Mouse (Mus musculus) heart, embryonic 11.5 days (tissue): ENCODE results near the gene Acin1. TPM values are rescaled to one million over a fixed set of nuclear protein-coding genes. Genes with fewer than 3 reads are reported as not detected.

Experiments
- ATAC-seq: fragments of 200-750 bp; cut with Nextera tagmentation; replicated peaks from 2 replicates; pipeline ENCODE4 v1.8.0; 2017; ENCODE audit warnings: moderate library complexity; ENCODE audit not compliant: insufficient number of reproducible peaks, low FRiP score, low TSS enrichment
- H3K27ac ChIP-seq: fragments of 300-500 bp; sonication (generic); 2 replicates; pipeline ENCODE4 v1.5.1; 2014; ENCODE audit warnings: mild to moderate bottlenecking, low read depth, low read length
- H3K27me3 ChIP-seq: fragments of 300-500 bp; sonication (generic); 2 replicates; pipeline ENCODE4 v1.6.1; 2014; ENCODE audit warnings: mild to moderate bottlenecking, low read length, mixed read lengths; ENCODE audit not compliant: control insufficient read depth, insufficient read depth
- H3K36me3 ChIP-seq: fragments of 300-500 bp; sonication (generic); 2 replicates; pipeline ENCODE4 v1.6.1; 2014; ENCODE audit warnings: mild to moderate bottlenecking, low read length, moderate library complexity, mixed read lengths; ENCODE audit not compliant: control insufficient read depth, insufficient read depth
- H3K4me1 ChIP-seq: fragments of 300-500 bp; sonication (generic); 2 replicates; pipeline ENCODE4 v1.6.1; 2014; ENCODE audit warnings: low read length; ENCODE audit not compliant: control insufficient read depth, insufficient read depth
- H3K4me2 ChIP-seq: fragments of 300-500 bp; sonication (generic); 2 replicates; pipeline ENCODE4 v1.6.1; 2014; ENCODE audit warnings: mild to moderate bottlenecking, moderate library complexity
- H3K4me3 ChIP-seq: fragments of 300-500 bp; sonication (generic); 2 replicates; pipeline ENCODE4 v1.5.1; 2014; ENCODE audit warnings: low read depth, low read length
- H3K9ac ChIP-seq: fragments of 300-500 bp; sonication (generic); 2 replicates; pipeline ENCODE4 v1.6.1; 2014; ENCODE audit warnings: mild to moderate bottlenecking, low read depth, low read length, moderate library complexity
- H3K9me3 ChIP-seq: fragments of 300-500 bp; sonication (generic); replicated peaks from 2 replicates; pipeline ENCODE4 v1.6.1; 2016; ENCODE audit warnings: low read length; ENCODE audit not compliant: control insufficient read depth
- WGBS: fragments of 180-500 bp; shearing (Covaris S2); extraction: QIAGEN DNeasy Blood & Tissue Kit; methylation state at CpG from one replicate; pipeline ENCODE4 v1.1.7; 2014; ENCODE audit not compliant: insufficient replicate concordance; 5-methylcytosine and 5-hydroxymethylcytosine counted together
- polyA plus RNA-seq: library from polyadenylated mRNA; unstranded; fragments of >200 nt; fragmentation: Nextera tagmentation; extraction: Ambion mirVana; gene quantifications from 2 replicates; pipeline ENCODE4 v1.2.1, GENCODE M21; 2014

The Acin1 gene
- polyA plus RNA-seq, 1 experiment from 2014 or later: 96.8 TPM

DNA sequence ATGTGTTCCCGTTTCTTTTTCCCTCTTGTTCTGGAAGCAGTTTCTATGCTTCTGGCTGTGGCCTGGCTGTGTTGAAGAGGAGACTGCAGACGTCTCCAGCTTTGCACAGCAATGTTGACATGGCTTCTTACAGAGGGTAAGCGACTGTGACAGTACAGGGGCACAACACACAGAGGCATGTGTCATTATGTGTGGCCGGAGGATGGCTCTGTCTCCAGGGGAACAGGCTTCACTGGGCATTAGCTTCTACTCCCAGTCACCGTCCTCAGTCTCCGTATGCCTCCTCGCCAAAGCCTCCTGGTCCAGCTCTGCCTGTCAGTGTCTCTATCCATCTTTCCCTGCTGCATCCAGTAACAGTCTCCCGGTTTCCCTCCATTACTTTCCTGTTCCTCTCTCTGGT lies 79.5 kb downstream of the Acin1 start:
- 61% methylated on average over 8 of the region's 8 CpGs for WGBS
- peaks cover 2% of the 10 kb centered on the region; the same call in 1 of the 2 replicates for H3K4me1 ChIP-seq

GRCm38 (mm10) chr14:54605752-54606321 lies 80.9 kb downstream of the Acin1 start, which contains the start of gene 4931414P19Rik:
4931414P19Rik (minus strand) TSS chr14:54605993.
- Histone ChIP-seq H3K27ac (peak within 1 kb of the TSS; percentile 70), H3K9ac (peak within 1 kb of the TSS; percentile 77), H3K36me3 (no peaks in the 10 kb centered on the region), H3K4me1 (peaks cover 2% of the 10 kb centered on the region; the same call in 1 of the 2 replicates), H3K4me2 (peak within 1 kb of the TSS; percentile 70), H3K4me3 (peak within 1 kb of the TSS; percentile 48), H3K9me3 (no peaks in the 10 kb centered on the region), H3K27me3 (no peaks in the 10 kb centered on the region)
- ATAC-seq: peak; percentile 44; the same call in 1 of the 2 replicates
- 0% methylated on average over 37 of the region's 39 CpGs for WGBS

More for the DNA sequence above, 79.5 kb downstream of the Acin1 start:
- Histone ChIP-seq H3K27me3 (no peaks in the 10 kb centered on the region), H3K4me2 (no peak overlapping the region), H3K4me3 (no peak overlapping the region), H3K27ac (no peak overlapping the region), H3K9ac (no peak overlapping the region), H3K9me3 (no peaks in the 10 kb centered on the region), H3K36me3 (no peaks in the 10 kb centered on the region)
- no peak for ATAC-seq

GRCm38 (mm10) chr14:54603686-54604085 lies 83.0 kb downstream of the Acin1 start:
- peak overlapping the region; percentile 66 for H3K4me3 ChIP-seq
- no peak for ATAC-seq
- peak overlapping the region; percentile 61 for H3K4me2 ChIP-seq
- H3K9me3 ChIP-seq: no peaks in the 10 kb centered on the region
- H3K36me3 ChIP-seq: no peaks in the 10 kb centered on the region
- H3K9ac ChIP-seq: 0 out of 2 replicates have a peak overlapping the region, but pooled peaks have one; percentile 29
- 81% methylated on average over 8 of the region's 8 CpGs for WGBS
- peaks cover 2% of the 10 kb centered on the region; the same call in 1 of the 2 replicates for H3K4me1 ChIP-seq
- H3K27me3 ChIP-seq: no peaks in the 10 kb centered on the region
- peak overlapping the region; percentile 89 for H3K27ac ChIP-seq

DNA sequence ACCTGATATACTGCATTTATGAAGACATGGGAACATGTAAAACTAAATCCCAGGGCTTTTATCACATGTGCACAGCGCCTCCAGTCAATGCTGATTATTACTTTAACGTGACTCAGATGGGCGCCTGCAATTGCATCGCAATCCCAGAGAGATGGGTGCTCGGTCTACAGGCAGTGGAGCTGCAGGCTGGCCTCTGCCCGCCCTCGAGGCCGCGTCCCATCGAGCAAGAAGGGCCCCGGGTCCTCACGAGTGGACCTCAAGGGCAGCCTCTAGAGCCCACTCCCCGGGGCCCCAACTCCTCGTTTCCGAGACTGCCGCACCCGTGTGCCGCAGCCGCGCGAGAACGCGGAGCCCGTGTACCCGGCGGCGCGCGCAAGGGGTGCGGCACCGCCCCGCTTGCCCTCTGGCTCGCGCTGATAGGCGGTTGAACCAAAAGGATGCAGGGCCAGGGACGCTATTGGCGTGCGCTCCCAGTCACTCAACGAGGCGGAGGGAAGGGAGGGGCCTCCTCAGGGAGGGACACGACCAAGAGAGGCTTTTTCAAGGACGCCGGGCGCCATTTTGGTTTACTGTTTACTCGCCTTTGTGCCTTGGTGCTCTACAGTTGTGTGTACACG lies 83.6 kb downstream of the Acin1 start:
- Histone ChIP-seq H3K4me2 (peak overlapping the region; percentile 61), H3K4me1 (peaks cover 2% of the 10 kb centered on the region; the same call in 1 of the 2 replicates), H3K36me3 (no peaks in the 10 kb centered on the region), H3K4me3 (peak overlapping the region; percentile 66), H3K9ac (peak overlapping the region; percentile 86), H3K27ac (peak overlapping the region; percentile 89), H3K27me3 (no peaks in the 10 kb centered on the region), H3K9me3 (no peaks in the 10 kb centered on the region)
- ATAC-seq: peak; percentile 99
- WGBS: 1% methylated on average over 46 of the region's 46 CpGs

DNA sequence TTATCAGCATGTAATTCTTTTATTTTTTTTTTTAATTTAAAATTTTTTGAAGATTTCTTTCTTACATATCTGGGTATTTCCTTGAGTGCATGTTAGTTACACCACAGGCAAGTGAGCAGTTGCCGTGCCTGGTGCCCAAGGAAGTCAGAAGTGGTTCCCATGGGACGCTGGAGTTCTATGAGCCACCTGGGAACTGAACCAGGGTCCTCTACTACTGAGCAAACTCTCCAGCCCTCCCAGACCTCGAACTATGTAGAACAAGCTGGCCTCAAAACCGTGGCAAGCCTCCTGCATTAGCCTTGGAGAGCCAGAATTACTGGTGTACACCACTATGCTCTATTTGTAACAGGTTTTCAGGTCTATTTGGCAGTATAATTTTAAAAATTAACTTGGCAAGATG lies 84.1 kb downstream of the Acin1 start:
- Histone ChIP-seq H3K4me3 (peak overlapping the region; percentile 66), H3K4me2 (peak overlapping the region; percentile 61), H3K9ac (peak overlapping the region; percentile 86), H3K27me3 (no peaks in the 10 kb centered on the region), H3K9me3 (no peaks in the 10 kb centered on the region), H3K4me1 (peaks cover 2% of the 10 kb centered on the region; the same call in 1 of the 2 replicates), H3K27ac (peak overlapping the region; percentile 89), H3K36me3 (no peaks in the 10 kb centered on the region)
- no peak for ATAC-seq
- WGBS: 44% methylated on average over 4 of the region's 4 CpGs

- Histone ChIP-seq H3K9ac (no peak overlapping the region), H3K36me3 (no peaks in the 10 kb centered on the region), H3K27ac (no peak overlapping the region), H3K4me1 (peaks cover 2% of the 10 kb centered on the region; the same call in 1 of the 2 replicates), H3K27me3 (no peaks in the 10 kb centered on the region), H3K4me3 (no peak overlapping the region), H3K9me3 (no peaks in the 10 kb centered on the region), H3K4me2 (no peak overlapping the region)
- 61% methylated on average over 2 of the region's 2 CpGs for WGBS
- ATAC-seq: no peak
Observed at GRCm38 (mm10) chr14:54601601-54602000, 85.1 kb downstream of the Acin1 start.

GRCm38 (mm10) chr14:54597084-54597483 lies 89.6 kb downstream of the Acin1 start:
- WGBS: 75% methylated on average over 7 of the region's 7 CpGs
- Histone ChIP-seq H3K9me3 (no peaks in the 10 kb centered on the region), H3K27ac (no peak overlapping the region), H3K9ac (no peak overlapping the region), H3K4me1 (peaks cover 18% of the 10 kb centered on the region), H3K36me3 (no peaks in the 10 kb centered on the region; the same call in 1 of the 2 replicates), H3K27me3 (no peaks in the 10 kb centered on the region), H3K4me3 (no peak overlapping the region), H3K4me2 (no peak overlapping the region)
- no peak for ATAC-seq

DNA sequence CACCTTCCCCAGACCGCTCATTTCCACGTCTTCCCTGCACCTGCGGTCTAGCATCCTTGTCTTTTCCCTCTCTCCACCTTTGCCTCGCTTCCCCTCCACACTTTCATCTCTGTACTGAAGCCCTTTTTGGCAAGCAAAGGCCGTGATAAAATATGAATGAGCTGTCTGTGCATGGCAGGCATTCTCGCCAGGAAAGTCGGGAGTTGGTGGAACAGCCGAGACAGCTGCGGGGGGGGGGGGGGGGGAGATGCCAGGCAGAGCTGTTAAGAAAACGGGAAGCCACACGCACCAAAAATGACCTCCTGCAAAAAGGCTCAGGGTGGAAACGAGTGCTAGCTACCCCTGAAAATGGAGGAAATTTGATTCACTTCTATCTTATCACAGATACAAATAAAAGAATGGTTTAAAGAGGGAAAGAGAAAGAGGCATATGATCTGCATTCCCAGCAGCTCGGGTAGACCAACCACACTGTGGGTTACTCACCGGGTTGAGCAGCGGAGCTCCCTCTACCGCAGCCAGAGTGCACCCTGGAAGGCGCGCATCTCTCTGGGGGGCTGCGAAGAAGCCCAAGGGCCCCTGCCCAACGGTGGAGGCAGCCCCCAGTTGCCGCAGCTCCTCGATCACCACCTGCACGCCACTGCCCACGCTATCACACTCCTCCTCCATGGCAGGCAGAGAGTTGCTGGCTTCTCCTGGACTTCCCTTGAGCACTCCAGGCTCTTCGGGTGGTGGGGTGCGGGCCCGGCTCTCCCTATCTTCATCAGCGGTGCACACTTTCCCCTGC lies 91.9 kb downstream of the Acin1 start:
- WGBS: 47% methylated on average over 28 of the region's 28 CpGs
- no peaks in the 10 kb centered on the region for H3K27me3 ChIP-seq
- no peak for ATAC-seq
- H3K4me1 ChIP-seq: peaks cover 18% of the 10 kb centered on the region
- H3K4me2 ChIP-seq: peak overlapping the region; percentile 62
- peak overlapping the region; percentile 54 for H3K27ac ChIP-seq
- H3K9me3 ChIP-seq: no peaks in the 10 kb centered on the region
- H3K9ac ChIP-seq: peak overlapping the region; percentile 28; the same call in 1 of the 2 replicates
- peak overlapping the region; percentile 25 for H3K4me3 ChIP-seq
- no peaks in the 10 kb centered on the region; the same call in 1 of the 2 replicates for H3K36me3 ChIP-seq
